Mouse (Mus musculus): ENCODE data around the gene Fgfr2.

GRCm38 (mm10) chr7:132817056-132817455 is 306.1 kb downstream of the Fgfr2 start:
- TF ChIP-seq CTCF (conservative IDR thresholded peaks at IDR 0.05; ENCODE audit: insufficient read depth, insufficient read length, low read depth, low read length): no peak
- TF ChIP-seq POLR2A (IDR thresholded peaks at IDR 0.05; ENCODE audit: low read depth, low read length): no peak

Measured in kidney, adult 2 months (tissue).